ENCODE assay signal across 17 mouse cellular contexts in the genomic region with DNA sequence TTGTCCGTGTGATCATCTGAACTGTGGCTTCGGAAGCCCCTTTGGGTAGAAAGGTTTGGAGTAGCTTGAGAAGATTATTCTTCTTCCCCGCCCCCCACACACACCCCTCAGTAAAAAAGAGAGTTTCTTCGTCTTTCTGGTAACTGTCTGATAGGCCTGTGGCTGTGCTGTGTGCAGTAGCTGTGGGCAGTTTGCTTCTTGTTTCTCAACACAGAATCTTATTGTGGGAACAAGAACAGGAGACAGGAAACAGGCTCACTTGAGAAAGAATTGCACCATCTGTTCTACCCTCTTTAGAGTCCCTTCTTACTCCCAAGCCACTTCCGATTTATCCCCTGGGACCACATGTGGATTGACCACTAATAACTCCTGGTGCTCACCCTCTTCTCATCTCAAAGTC.
A peak's percentile ranks its signal among the peaks of the same experiment; 100 is the strongest.
DNase-seq lines count a peak whose midpoint lies in the region; ATAC-seq lines count a peak whose summit lies in the region.
"Had no signal": no experiment of that assay in that cellular context is flagged by ENCODE, and none has a peak within 500 bp of the region (broad histone marks: within the 10 kb centered on the region; RNA-seq: fewer than 3 reads in every experiment).

No protein-coding gene starts in this region.

- H3K9ac ChIP-seq in midbrain, embryonic 11.5 days (ENCODE audit: low read length) = no peak overlapping the region
- no peak overlapping the region for H3K9ac ChIP-seq in midbrain, embryonic 15.5 days
- H3K9ac ChIP-seq: heart, embryonic 13.5 days; kidney, embryonic 15.5 days; liver, embryonic 13.5 days; midbrain, embryonic 12.5 days had no signal

- H3K4me3 ChIP-seq in midbrain, embryonic 11.5 days (ENCODE audit: low read depth, low read length) = no peak overlapping the region
- H3K4me3 ChIP-seq in midbrain, embryonic 15.5 days = no peak overlapping the region
- H3K4me3 ChIP-seq: heart, embryonic 13.5 days; kidney, embryonic 15.5 days; liver, embryonic 13.5 days; midbrain, embryonic 12.5 days; myocyte had no signal

- peak; percentile 54 for DNase-seq in layer of hippocampus, adult 9-11 months
- no peak for DNase-seq in layer of hippocampus, postnatal 36 days
- DNase-seq in midbrain, embryonic 11.5 days (ENCODE audit: low spot score, missing footprints) = peak; percentile 70
- DNase-seq in gastrocnemius, postnatal 25 days = no peak
- DNase-seq: adrenal gland, postnatal 36 days; cerebellum, postnatal 10 days; embryo, embryonic 11 days; gastrocnemius, postnatal 36 days; left cerebral cortex, postnatal 4 days; liver, embryonic 13.5 days had no signal

- no peaks in the 10 kb centered on the region for H3K36me3 ChIP-seq in midbrain, embryonic 11.5 days (ENCODE audit: control insufficient read depth, insufficient read depth, low read length)
- no peaks in the 10 kb centered on the region for H3K36me3 ChIP-seq in midbrain, embryonic 15.5 days (replicated peaks)
- H3K36me3 ChIP-seq: heart, embryonic 13.5 days; kidney, embryonic 15.5 days; liver, embryonic 13.5 days; midbrain, embryonic 12.5 days had no signal

- no peak for ATAC-seq in midbrain, embryonic 11.5 days (ENCODE audit: low FRiP score)
- ATAC-seq in midbrain, embryonic 15.5 days (replicated peaks) = no peak
- peak; percentile 76 for ATAC-seq in common myeloid progenitor, adult 5-6 weeks (replicated peaks; ENCODE audit: low read depth, poor library complexity, severe bottlenecking)
- ATAC-seq in megakaryocyte-erythroid progenitor cell, adult 5-6 weeks (replicated peaks; ENCODE audit: low FRiP score, low TSS enrichment, poor library complexity, severe bottlenecking) = peak; percentile 48; the same call in 1 of the 2 replicates

- H3K4me1 ChIP-seq in midbrain, embryonic 11.5 days (ENCODE audit: control insufficient read depth, insufficient read depth, low read length) = no peaks in the 10 kb centered on the region
- no peaks in the 10 kb centered on the region for H3K4me1 ChIP-seq in midbrain, embryonic 15.5 days
- H3K4me1 ChIP-seq: kidney, embryonic 15.5 days; liver, embryonic 13.5 days; midbrain, embryonic 12.5 days had no signal

- no peak overlapping the region for H3K27ac ChIP-seq in midbrain, embryonic 11.5 days (ENCODE audit: low read depth, low read length)
- H3K27ac ChIP-seq in midbrain, embryonic 15.5 days = no peak overlapping the region
- H3K27ac ChIP-seq: heart, embryonic 13.5 days; kidney, embryonic 15.5 days; liver, embryonic 13.5 days; midbrain, embryonic 12.5 days had no signal

- H3K9me3 ChIP-seq in midbrain, embryonic 11.5 days (ENCODE audit: control insufficient read depth, low read length) = no peaks in the 10 kb centered on the region
- no peaks in the 10 kb centered on the region for H3K9me3 ChIP-seq in midbrain, embryonic 15.5 days
- H3K9me3 ChIP-seq: kidney, embryonic 15.5 days; liver, embryonic 13.5 days; midbrain, embryonic 12.5 days had no signal

- H3K4me2 ChIP-seq in midbrain, embryonic 11.5 days = no peak overlapping the region
- H3K4me2 ChIP-seq in midbrain, embryonic 15.5 days = no peak overlapping the region
- H3K4me2 ChIP-seq: heart, embryonic 13.5 days; kidney, embryonic 15.5 days; liver, embryonic 13.5 days; midbrain, embryonic 12.5 days had no signal

- H3K27me3 ChIP-seq in midbrain, embryonic 11.5 days (ENCODE audit: control insufficient read depth, insufficient read depth, low read length) = no peaks in the 10 kb centered on the region
- H3K27me3 ChIP-seq in midbrain, embryonic 15.5 days (replicated peaks) = no peaks in the 10 kb centered on the region
- H3K27me3 ChIP-seq: heart, embryonic 13.5 days; kidney, embryonic 15.5 days; liver, embryonic 13.5 days; midbrain, embryonic 12.5 days had no signal

- WGBS in midbrain, embryonic 11.5 days = 86% methylated on average over 5 of the region's 5 CpGs
- WGBS in midbrain, embryonic 15.5 days = 78% methylated on average over 5 of the region's 5 CpGs

Comparison
In these comparisons a context has a peak if more than half of its experiments do, and no peak if none do; other contexts are left out.
1. DNase-seq: peak in layer of hippocampus, adult 9-11 months (single experiment) and midbrain, embryonic 11.5 days (single experiment); none in layer of hippocampus, postnatal 36 days (0 of 2) and gastrocnemius, postnatal 25 days (single experiment).
2. ATAC-seq: peak in common myeloid progenitor, adult 5-6 weeks (single experiment) and megakaryocyte-erythroid progenitor cell, adult 5-6 weeks (single experiment); none in midbrain, embryonic 11.5 days (single experiment) and midbrain, embryonic 15.5 days (single experiment).